Mouse (Mus musculus): Measurements from ENCODE around the gene Enthd1.

GRCm38 (mm10) chr15:80593877-80594276 is 28.9 kb upstream of the Enthd1 start:
- no peak for TF ChIP-seq CTCF (IDR thresholded peaks at IDR 0.05; ENCODE audit: borderline replicate concordance, insufficient read depth, low read depth, low read length)
- no peak for TF ChIP-seq POLR2A (IDR thresholded peaks at IDR 0.05; ENCODE audit: borderline replicate concordance, insufficient read depth, low read length)
